Mouse (Mus musculus) bone marrow, adult 2 months (tissue): ENCODE data around the gene Tmem239.

Experiments
- CTCF ChIP-seq: fragments of 200-500 bp; IDR thresholded peaks from 2 replicates; pipeline ENCODE4 v1.5.1; 2011; ENCODE audit warnings: low read length, control low read depth; ENCODE audit not compliant: control insufficient read depth, insufficient read depth
- POLR2A ChIP-seq: fragments of 200-500 bp; IDR thresholded peaks from 2 replicates; pipeline ENCODE4 v1.6.1; 2011; ENCODE audit warnings: low read depth, mild to moderate bottlenecking, control low read depth, low read length, borderline replicate concordance; ENCODE audit not compliant: control insufficient read depth

- TF ChIP-seq CTCF = no peak
- no peak; the same call in 1 of the 2 replicates for TF ChIP-seq POLR2A
Observed at GRCm38 (mm10) chr2:130397186-130397985, 8.9 kb upstream of the Tmem239 start, which contains the start of gene Cpxm1.
